Mouse (Mus musculus): ENCODE measurements around the gene Adamts4.
"Not testable (repeated sequence)": the region's sequence is repeated elsewhere in the genome, so short reads cannot be mapped to it uniquely, and the experiment has no call there.

The Adamts4 gene

DNA sequence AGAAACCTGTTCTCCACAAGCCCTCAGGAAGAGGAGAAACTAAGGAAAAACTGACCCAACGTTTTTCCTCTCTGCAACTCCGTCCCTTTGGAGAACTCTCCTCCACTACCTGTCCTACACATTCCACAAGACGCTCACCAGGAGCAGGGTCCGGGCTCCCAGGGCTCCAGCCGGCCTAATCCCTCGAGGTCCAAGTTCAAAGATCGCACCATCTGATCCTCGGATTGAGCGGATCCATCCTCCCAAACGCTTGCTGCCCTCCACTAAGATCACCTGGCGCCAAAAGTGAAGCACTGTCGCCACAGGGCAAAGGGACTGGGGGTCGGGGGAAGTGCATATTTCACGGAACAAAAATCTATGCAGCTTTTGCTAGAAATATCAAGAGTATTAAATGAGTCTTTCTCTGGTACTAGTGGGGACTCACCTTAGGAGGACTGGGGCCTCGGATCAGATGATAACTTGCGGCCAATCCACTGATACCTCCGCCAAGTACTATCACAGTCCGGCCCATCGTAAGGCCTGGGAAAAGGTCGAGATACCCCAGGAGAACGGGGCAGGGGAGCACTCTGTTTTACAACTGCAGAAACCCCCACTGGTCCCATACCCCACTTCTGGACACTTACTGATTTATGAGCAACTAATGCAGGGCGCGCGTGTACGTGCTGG, 30.2 kb downstream of the Adamts4 start:
- DNase-seq = no peak

DNA sequence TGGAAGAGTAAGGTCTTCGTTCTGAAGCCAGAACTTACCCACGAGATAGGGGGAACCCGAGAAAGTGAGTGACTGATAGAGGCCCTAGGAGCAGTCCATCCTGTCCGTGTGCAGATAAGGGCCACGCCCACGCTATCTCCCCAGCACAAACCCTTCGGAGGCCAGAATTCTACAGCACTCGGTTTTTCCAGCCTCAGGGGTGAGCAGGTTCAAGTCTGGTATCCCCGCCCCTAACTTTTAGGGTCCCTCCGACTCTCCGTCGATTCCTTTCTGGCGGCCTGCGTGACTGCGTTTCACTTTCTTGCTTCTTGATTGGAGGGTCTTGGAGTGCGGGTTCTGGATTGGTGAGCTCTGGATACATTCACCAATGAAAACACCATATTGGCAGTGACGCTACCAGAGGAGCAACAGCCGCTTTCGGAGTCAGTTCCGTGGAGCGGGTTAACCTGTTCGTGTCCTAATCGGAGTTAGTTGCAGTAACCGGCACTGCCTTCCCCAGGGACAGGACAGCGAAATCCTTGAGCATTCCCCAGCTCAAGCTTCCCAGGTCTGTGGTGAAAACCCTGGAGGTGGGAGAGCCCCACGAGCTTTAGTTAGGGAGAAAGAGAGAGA, 30.8 kb downstream of the Adamts4 start, which contains the start of gene Ppox:
TSS of gene Ppox (minus strand) at position 271 of the 612 bp plus-strand sequence.
- DNase-seq = peak; percentile 75

DNA sequence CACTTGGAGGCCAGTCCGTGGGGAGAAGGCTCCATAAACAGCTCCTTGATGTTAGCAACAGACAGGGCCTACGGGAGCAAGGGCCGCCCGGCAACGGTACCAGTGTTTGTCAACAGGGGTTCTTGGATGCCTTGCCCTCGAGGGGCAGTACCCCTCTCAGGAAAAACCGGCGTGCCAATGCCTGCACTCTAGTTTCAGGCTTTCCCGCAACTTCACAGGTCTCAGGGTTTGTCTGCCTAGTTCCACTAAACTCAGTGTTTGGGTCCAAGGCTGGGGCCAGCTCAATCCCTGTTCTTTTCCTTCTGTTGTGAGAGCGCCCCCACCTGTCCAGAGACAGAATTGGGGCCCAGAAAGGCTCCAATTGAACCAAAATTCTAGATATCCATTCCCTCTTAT, 31.3 kb downstream of the Adamts4 start:
- DNase-seq = peak; percentile 75

DNA sequence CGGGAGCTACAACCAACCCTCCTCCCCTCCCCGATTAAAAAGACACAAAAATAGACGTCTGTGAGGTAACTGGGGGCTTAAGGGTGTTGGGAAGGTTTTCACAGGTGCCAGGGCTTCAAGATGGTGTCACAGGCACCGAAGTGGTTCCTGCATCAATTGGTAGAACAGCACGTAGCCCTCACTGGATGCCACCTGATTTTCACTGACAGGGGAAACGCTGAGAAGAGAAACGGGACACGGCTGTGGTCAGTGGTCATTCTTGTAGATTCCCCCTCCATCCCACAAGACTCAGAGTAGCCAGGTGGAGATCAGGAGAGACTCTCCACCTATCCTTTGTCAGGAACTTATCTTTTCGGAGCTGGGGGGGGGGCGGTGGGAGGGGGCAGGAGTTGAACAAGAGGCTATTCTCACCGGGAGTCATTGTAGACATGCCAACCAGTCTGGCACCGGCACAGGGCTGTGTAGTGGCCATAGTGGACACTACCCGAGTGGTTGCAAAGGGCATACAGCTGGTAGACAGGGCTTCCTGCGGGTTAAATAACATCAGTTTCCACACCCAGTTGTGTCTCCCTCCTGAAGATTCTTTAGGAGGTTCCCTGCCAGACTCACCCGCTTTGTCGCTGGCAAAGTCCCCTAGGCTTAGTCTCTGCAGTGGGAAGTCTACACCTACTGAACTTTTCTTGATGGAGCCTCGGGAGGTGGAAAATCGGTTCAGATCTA, 32.0 kb downstream of the Adamts4 start:
- no peak for DNase-seq

DNA sequence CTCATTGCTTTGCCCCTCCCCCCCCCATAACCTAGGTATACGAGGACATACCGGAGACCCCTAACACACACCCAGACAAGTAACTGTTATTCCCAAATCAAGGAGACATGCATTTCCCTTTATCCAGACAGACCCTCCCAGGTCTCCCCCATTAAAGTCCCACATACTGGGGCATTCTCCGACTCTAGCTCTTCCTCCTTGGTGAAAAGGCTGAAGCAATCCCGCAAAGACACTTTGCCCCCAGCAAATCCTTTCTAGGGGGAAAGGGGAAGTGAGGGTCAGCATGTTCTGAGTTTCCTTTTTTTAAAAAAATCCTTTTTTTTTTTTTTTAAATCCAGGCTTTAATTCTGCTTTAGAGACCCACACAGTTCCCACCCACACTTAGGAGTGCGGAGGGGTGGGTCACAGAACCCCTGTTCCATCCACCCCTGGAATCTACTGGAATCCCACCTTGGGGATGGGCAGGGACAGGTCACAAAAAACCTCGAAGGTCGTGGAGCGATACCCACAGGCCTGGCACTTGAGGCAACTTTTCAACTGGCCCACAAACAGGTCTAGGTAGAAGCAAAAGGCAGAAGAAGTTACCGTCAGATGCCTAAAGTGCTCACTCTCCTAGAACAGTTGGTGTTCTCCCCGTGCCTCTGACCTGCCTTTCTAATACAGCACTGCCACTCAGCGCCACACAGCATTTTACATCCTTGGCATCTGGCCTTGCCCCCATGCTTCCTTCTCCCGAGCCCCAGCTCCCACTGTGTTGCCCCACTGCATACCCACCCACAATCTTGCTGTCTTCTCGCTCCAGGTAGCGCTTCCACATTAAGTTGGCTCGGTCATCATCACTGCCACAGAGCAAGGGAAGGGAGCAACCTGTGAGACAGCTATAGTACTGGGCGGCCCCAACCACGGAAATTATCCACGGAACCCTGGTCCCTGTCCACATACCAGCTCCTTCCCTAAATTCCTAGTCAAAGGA, 33.3 kb downstream of the Adamts4 start:
- DNase-seq = no peak

DNA sequence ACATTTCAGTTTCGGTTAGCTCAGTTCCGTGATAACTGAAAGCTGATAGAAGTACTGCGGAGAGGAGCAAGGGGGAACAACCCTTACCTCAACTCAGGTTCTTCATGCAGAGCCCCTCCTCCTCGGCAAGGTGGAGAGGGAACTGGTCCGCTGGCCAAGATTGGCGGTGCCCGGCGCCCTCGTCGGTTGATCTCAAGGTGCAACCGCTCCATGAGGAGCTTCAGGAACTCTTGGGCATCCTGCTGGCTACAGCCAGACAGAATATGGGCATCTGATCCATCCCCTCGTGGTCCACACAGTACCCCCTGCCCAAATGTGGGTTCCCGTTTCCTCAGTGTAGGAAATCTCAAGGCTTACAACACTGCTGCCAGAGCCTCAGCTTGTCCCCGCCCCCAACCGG, 34.3 kb downstream of the Adamts4 start:
- DNase-seq = no peak

DNA sequence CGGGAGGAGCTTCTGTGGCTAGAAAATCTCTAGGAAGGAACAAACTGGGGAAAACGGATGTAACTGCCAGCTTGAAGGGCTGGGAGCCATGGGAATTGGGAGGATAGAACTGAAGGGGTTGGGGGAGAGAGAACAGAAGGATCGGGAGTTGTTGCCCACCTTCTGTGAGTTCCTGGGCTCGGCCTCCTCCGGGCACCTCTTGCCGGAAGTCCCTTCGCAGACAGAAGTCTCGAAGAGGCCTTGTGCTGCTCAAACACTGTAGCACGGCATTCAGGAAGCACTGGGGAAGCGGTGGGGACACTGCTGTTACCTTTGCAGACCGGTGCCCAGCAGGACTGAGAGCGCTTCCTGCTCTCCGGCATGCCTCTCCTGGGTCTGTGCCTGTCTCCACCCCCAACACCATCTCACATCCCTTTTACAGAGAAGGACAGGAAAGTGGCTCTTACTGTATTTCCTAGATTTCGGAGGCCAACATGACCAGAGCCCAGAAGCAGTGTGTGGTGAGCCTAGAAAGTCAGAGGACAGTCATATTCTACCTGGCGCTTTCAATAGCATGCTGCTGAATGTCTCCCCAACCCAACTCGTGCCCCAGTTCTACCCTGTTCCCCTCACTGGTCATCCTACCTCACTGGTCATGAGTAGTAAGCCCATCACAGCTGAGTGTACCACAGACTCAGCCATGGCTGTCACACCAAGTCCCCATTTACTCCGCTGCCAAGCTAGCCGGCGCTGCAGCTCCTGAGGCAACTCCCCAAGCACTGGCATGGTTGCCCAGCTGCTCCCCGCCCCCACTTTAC, 35.1 kb downstream of the Adamts4 start:
- no peak for DNase-seq

DNA sequence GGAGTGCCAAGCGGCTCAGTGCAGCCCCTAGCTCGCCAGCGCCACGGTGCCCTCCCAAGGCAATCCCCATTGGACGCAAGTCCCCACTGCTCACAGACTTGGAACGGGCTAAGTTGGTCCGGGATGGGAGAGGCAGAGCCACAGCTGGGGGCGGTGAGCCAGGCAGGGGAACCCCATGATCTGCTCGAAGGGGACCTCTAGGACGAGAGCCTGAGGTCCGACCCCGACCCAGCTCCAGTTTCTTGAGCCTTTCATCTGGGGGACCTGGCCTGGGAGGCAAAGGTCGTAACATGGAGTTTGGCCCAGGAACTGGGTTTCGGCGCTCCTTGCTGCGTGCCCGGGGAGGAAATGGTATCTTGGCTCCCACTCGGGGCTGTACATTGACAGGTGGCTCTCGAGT, 36.3 kb downstream of the Adamts4 start:
- DNase-seq = no peak

DNA sequence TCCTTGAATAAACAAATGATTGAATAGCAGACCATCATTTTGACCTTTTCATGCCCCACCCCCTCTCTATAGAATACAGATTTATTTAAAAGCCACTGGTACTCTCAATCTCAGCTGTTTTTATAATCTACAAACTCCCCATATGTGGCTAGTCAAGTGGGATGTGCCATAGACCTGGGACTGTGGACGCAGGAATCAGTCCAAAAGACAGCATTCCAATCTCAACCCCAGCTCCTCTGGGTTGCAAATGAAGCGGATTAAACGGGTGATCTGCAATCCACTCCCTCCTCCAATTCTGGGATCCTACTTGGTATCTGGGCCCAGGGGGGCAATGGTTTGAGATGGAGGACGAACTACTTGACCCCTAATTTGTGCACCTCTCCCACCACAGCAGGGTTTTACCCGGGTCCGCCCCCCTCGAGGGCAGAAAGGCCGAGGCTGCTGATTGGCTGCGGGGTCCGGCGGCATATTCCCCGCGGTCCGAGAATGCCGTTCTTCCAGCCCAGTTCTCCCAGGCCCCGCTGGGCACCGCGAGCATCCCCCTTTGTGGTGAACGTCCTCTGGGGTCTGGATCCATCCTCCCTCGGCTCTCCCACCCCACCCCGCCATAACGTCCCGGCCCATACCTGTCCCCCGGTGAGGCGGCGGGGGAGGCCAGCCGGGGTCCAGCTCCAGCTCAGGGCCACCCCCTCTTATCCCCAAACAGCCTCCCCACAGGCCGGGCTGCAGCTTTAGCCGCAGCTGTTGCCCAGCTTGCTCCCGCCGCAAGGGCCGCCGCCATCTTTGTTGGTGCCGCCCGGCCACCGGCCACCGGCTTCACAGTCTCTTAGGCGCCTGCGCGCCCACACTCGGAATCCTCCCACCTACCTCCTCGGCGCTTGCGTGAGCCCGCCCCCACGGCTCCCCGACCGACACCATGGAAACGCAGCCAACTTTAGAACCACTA, 37.2 kb downstream of the Adamts4 start, which contains the start of gene Usp21:
TSS of gene Usp21 (minus strand) at position 856 of the 946 bp plus-strand sequence.
- DNase-seq = peak; percentile 93

DNA sequence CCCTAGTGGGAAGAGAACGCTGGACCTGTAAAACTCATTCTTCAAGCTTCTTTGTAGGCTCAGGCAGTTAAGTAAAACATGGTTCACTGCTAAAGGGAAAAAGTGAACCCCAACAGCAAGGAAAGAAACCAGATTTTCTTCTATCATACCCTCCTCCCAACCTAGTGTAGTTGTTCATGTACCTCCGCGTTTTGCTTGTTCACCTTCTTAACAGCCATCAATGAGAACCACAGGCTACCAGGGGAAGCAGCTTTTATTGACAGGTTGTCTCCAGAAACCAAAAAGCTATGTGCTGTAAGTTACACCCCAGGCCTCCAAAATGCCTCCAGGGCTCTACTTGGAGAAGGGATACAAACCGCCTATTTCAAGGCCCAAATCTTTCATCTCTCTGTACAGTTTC, 38.1 kb downstream of the Adamts4 start:
- no peak for DNase-seq

DNA sequence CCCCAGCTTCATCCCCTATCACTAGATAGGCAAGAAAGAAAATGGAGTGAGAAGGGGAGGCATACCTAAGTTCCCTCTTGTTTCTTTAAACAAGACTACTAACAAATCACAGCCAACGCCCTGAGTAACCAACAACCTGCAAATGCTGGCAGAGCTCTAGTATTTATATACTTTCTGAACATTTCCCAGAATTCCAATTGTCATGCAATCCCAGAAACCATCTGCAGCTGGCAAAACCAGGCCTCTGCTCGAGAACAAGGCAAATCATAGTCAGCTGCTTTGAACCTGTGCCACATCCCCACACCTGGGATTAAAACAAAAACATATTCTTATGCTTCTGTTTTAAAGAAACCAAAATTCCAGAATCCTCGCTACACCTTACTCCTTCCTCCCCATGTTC, 43.1 kb downstream of the Adamts4 start:
- no peak for DNase-seq

DNA sequence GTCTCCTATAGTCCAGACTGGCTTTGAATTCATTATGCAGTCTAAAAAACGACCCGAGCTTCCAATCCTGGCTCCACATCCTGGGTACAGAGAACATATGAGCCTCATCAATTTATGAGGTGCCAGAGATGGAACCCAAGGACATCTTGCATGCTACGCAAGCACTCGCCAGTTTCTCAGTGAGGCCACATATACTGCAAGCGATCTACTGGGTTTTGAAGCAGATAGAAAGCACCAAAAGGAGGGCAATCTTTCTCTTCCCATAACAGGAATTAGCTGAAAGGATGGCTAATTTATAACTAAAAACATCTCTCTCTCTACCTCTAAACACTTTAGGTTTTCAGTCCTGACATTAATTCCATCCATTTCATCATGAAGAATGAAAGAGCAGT, 43.7 kb downstream of the Adamts4 start:
- no peak for DNase-seq

DNA sequence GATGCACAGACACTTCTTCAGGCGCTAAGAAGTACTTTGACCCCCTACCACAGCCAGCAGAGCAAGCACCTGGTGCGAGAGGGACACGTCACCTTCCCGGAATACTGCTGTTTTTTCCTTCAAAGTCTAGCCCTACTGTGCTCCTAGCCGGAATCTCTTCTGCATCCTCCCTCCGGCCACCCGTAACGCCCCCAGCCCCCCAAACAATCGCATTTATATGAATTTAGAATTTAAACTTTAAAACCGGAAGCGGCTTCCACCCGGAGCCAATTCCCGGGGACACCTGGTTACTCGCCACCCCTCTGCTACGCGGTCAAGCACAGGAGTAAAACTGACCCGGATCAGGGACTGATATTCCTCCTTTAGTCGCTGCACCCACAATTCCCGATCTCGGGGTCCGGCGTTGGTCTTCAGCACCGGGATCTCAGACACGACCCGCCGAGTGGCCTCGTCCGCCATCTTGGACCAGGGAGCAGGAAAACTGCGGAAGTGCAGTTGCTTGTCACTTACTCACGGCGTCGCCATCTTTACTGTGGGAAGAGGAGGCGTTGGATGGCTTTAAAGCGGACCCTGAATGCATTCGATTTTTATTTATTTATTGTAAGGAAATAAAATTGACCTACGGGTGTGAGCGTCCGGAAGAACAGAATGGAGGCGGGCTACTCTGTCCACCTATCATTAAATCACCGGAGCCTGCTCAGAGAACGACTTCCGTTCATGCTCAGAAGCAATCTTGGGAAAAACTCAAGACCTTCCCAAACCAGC, 44.3 kb downstream of the Adamts4 start, which contains the start of gene Ufc1:
TSS of gene Ufc1 (minus strand) at position 727 of the 765 bp plus-strand sequence.
- DNase-seq = peak; percentile 74

DNA sequence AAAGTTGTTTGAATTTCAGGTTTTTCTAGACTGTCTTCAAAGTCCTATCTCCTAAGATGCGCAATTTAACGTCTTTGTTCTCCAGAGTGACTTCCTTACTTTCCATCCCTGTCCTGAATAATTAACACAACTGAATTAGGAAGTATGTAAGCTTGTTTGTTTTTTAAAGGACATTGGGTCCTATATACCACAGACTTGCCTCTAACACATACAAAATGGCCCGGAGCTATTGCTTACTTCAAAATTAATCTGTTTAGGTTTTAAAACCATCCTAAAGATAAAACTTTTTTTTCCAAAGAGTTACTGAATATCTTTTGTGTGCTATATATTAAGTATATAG, 44.8 kb downstream of the Adamts4 start:
- DNase-seq = no peak

DNA sequence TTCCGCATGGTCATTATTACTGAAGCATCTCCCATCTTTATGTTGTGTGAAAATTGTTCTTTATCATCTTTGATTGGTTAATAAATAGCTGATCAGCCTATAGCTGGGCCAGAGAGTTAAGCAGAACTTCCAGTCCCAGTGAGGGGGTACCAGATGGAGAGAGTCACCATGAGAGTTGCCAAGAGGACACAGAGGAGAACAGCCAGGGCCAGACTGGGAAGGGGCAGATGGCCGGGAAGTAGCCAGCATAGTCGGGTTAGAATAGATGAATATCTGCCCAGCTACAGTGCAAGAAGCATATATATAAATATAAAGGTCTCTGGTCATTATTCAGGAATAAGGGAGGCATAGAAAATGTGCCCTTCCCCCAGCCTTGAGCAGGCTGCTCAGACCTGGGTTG, 48.0 kb downstream of the Adamts4 start:
- no peak for DNase-seq

DNA sequence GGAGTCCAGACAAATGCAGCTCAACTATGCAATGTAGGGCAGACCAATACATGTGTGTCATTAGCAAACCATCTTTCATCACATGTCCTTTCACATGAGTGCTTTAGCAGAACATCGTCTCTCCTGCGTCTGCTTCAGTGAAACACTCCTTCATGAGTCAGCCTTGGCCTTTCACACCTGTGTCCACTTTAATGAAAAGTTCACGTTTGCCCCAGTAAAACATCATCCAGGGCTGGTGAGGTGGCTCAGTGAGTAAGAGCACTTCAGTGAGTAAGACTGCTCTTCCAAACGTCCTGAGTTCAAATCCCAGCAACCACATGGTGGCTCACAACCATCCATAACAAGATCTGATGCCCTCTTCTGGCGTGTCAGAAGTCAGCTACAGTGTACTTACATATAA, 55.9 kb downstream of the Adamts4 start:
- DNase-seq = not testable (repeated sequence)

DNA sequence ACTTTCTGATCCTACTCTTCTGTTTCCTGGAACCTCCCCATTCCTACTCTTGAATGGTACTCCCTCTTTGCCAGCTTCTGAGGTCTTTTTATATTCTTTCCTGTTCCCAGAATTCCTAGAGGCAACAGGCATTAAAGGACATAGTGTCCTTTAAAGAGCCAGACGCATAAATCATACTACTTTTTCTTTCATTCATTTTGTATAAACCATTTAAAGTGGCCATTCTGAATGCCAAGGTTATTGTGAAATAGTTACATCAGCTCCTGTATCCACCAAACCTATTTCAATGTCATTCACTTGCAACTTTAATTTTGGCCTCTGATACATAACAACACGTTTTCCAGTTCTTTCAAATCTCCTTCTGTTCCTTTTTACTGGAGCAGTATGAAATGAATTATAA, 59.1 kb downstream of the Adamts4 start:
- DNase-seq = no peak
